Mouse (Mus musculus) v-Abl transformed pro-B cells (cell line): Measurements from ENCODE around the gene Trex1.

Experiments used
- in situ Hi-C, 2 experiments: fragments of 400-800 bp; cut with MboI; formaldehyde crosslinking; loops; one replicate each; pipeline ENCODE4 v1.15.1; 2025; ENCODE audit not compliant: unreplicated experiment in 2 of 2

Trex1 gene

DNA sequence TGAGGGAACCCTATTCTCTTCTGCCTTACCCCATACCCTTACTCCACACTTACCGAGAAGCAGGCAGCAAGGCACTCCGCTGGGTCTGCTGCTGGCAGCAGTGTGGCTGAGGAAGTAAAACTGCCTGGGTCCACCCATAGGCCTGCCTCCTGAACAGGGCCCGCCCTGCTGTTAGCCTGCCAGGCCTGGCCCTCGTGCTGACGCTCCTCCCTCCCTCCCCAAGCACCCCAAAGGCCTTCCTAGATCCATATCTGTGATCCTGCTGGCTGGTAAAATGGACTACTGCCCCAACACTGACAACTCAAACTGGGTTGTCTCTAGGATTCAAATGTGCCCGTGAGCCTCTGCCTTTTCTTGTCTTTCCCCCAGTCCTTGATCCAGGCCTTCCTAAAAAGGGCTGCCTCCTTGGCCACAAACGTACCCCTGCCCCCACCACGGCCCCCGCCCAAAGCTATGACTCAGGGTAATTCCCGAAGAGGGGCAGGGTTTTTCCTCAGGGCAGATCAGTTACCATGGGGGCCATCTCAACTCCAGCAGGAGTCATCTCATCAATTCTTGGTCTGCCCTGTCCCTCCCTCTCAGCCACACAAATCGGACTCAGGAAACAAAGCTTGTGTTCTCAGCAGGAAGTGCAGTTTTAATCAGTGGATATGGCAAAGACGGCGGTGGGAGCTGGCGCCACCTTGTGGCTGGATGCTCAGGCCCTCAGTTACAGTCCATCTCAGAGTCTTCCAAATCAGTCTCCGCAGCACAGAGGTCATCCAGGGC, at the start of gene Trex1:
Gene Trex1, minus strand, starts transcription at position 599 of the 768 bp plus-strand sequence.
- in situ Hi-C loops: no loop called here

DNA sequence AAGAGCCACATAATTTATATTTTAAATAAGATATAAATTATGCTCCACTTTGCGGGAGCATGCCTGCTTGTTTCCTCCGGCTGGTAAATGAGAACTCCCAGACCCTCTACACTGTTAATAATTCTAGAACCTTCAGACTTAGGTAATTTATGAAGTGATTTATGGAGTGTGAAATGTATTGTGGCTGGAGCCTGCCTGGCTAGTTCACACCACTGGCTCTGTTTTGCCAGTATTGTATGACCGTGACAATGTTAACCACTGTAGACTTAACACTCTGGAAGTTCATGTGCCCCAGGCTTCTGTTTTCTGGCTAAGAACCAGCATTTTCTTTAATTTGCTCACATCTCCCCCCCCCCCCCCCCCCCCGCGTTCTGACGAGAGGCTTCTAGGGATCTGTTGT, 47.8 kb upstream of the Trex1 start:
- in situ Hi-C loops: loop anchor here in 1 of 2 experiments (25.0 kb wide), 1 partner anchor 980 kb away; no protein-coding TSS in a partner anchor

DNA sequence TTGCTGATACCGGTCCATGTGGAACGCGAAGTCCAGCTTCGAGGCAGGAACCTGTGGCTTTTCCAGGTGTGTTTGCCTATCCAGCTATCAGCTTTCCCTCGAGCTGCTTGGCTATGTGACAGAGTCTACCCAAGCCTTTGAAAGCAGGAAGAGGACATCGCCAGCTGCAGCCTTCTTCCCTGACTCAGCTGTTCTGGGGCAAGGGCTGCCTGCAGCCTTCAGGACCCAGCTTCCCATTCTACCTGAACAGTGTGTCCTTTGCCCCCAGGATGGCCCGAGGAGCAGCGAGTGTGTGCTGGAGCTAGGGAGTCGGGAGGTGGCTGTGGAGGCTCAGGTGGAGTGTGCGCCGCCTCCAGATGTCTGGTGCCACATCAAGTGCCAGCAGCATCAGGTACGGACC, 46.1 kb upstream of the Trex1 start:
- in situ Hi-C loops: loop anchor here in 1 of 2 experiments (25.0 kb wide), 1 partner anchor 982 kb away; no protein-coding TSS in a partner anchor

- in situ Hi-C loops: loop anchor here in 1 of 2 experiments (25.0 kb wide), 1 partner anchor 982 kb away; no protein-coding TSS in a partner anchor
Observed at GRCm38 (mm10) chr9:109105011-109105410, 45.5 kb upstream of the Trex1 start.

- in situ Hi-C loops: loop anchor here in 1 of 2 experiments (25.0 kb wide), 1 partner anchor 983 kb away; no protein-coding TSS in a partner anchor
Observed at GRCm38 (mm10) chr9:109104083-109104482, 44.5 kb upstream of the Trex1 start.

- in situ Hi-C loops: loop anchor here in 1 of 2 experiments (25.0 kb wide), 1 partner anchor 984 kb away; no protein-coding TSS in a partner anchor
Observed at GRCm38 (mm10) chr9:109103250-109103649, 43.7 kb upstream of the Trex1 start.

DNA sequence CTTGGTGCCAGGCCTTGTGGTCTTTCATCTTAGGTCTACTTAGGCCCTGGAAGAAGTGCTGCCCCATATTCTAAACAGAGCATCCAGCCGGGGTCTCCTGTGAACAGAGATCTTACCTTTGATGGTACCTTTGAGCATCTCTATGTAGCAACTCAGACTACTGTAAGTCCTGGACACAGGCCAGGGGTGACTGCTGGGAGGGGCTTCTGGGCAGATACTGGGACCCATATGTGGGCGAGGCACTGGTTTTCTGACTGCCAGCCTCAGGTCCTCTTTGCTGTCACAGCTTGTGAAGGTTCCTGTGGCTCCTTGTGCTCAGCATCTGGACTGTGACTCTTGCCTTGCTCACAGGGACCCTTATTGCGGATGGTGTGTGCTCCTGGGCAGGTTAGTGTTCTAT, 43.0 kb upstream of the Trex1 start:
- in situ Hi-C loops: loop anchor here in 1 of 2 experiments (25.0 kb wide), 1 partner anchor 985 kb away; no protein-coding TSS in a partner anchor

DNA sequence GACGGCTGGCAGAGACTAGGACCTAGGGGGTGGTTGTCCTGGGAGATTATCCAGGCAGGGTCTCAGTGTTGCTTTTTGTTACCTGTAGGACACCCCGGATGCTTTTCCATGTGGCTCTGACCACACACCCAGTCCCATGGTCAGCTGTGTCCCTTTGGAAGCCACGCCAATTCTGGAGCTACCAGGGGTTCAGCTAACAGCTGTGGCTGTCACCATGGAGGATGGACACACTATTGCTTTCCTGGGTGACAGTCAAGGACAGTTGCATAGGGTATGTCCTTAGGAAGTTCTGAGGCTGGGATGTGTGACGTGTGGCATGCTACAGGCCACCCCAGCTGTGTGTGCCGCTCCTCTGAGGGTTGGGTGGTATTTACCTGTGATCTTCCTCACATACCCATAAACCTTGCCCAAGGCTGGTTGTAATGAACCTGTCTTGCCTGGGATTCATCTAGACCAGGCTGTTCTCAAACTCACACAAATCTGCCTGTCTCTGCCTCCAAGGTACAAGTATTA, 42.5 kb upstream of the Trex1 start:
- in situ Hi-C loops: loop anchor here in 1 of 2 experiments (25.0 kb wide), 1 partner anchor 985 kb away; no protein-coding TSS in a partner anchor

DNA sequence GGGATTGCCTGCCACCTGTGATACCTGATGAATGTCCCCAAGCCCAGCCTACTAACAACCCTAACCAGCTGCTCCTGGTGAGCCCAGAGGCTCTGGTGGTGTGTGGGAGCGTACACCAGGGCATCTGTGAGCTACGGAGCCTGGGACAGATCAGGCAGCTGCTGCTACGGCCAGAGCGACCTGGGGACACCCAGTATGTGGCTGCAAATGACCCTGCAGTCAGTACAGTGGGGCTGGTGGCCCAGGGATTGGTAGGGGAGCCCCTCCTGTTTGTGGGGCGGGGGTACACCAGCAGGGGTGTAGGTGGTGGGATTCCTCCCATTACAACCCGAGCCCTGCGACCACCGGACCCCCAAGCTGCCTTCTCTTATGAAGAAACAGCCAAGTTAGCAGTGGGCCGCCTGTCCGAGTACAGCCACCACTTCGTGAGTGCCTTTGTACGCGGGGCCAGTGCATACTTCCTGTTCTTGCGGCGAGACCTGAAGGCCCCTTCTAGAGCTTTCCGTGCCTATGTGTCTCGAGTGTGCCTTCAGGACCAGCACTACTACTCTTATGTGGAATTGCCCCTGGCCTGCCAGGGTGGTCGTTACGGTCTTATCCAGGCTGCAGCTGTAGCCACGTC, 40.9 kb upstream of the Trex1 start:
- in situ Hi-C loops: loop anchor here in 1 of 2 experiments (25.0 kb wide), 1 partner anchor 987 kb away; no protein-coding TSS in a partner anchor

DNA sequence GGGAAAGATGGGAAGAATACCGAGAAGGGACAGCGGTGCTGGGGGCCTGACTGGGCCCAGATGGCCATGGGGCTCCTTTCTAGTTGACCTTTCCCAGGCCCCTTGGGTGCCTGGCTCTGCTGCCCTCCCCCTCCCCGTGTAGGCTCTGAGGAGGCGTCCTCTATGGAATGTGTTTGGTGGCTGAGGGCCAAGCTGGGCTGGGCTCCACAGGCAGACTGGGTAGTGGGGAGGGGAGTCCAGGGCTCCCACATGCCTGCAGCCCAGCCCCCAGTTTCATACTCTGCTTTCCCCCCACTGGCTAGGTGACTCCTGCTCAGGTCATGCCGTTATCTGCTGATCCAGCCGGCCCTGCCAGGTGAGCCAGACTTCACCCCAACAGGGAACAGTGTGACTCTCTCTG, 39.4 kb upstream of the Trex1 start:
- in situ Hi-C loops: loop anchor here in 1 of 2 experiments (25.0 kb wide), 1 partner anchor 1562 kb away; the partner anchor contains the start of genes Cyb561d2, Nprl2, Tmem115 and Zmynd10

- in situ Hi-C loops: loop anchor here in 1 of 2 experiments (25.0 kb wide), 1 partner anchor 1561 kb away; the partner anchor contains the start of genes Cyb561d2, Nprl2, Tmem115 and Zmynd10
Observed at GRCm38 (mm10) chr9:109098366-109098765, 38.8 kb upstream of the Trex1 start.

DNA sequence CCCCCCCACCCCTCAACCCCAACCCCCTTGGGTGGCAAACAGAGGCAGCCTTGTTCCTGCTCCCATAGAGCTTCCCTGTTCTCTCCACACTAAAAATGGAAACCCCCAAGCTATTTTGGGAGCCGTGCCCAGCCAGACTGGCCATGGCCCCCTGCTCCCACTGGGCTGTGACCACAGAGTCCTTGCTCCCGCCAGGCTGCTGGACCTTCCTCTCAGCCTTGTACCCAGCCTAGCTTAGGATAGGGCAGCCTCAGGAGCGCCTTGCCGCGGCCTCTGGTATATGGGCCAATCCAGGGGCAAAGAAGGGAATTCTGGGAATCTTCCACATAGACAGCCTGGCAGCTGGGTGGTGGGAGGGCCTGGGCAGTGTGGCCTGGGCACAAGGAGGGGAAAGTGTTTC, 38.3 kb upstream of the Trex1 start:
- in situ Hi-C loops: loop anchor here in 1 of 2 experiments (25.0 kb wide), 1 partner anchor 1561 kb away; the partner anchor contains the start of genes Cyb561d2, Nprl2, Tmem115 and Zmynd10

- in situ Hi-C loops: loop anchor here in 1 of 2 experiments (25.0 kb wide), 1 partner anchor 1560 kb away; the partner anchor contains the start of genes Cyb561d2, Nprl2, Tmem115 and Zmynd10
Observed at GRCm38 (mm10) chr9:109097291-109097690, 37.8 kb upstream of the Trex1 start.

DNA sequence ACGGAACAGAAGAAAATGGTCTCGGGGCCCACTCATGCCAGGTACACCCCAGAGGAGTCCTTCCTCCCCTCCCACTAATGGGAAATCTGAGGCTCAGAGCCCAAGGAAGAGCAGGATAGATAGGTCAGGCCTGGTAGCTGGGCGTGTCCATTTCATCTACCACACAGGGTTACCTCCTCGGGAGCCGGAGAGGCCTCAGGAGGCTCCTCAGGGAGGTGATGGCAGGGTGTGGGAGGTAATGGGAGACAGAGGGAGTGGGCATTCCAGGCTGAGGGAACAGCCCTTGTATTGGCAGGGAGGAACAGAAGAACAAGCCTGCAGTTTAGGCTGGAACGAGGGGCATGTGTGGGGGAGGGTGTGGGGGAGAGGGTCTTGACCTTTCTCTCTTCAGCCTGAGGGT, 37.3 kb upstream of the Trex1 start:
- in situ Hi-C loops: loop anchor here in 1 of 2 experiments (25.0 kb wide), 1 partner anchor 1560 kb away; the partner anchor contains the start of genes Cyb561d2, Nprl2, Tmem115 and Zmynd10

- in situ Hi-C loops: loop anchor here in 1 of 2 experiments (25.0 kb wide), 1 partner anchor 1559 kb away; the partner anchor contains the start of genes Cyb561d2, Nprl2, Tmem115 and Zmynd10
Observed at GRCm38 (mm10) chr9:109096251-109096661, 36.7 kb upstream of the Trex1 start.

GRCm38 (mm10) chr9:109095137-109095982, 35.8 kb upstream of the Trex1 start, which contains the start of gene Plxnb1:
TSS of gene Plxnb1 (plus strand) at chr9:109095389.
- in situ Hi-C loops: loop anchor here in 1 of 2 experiments (25.0 kb wide), 1 partner anchor 1558 kb away; the partner anchor contains the start of genes Cyb561d2, Nprl2, Tmem115 and Zmynd10

GRCm38 (mm10) chr9:109094553-109095136, 35.1 kb upstream of the Trex1 start:
- in situ Hi-C loops: loop anchor here in 1 of 2 experiments (25.0 kb wide), 1 partner anchor 1557 kb away; the partner anchor contains the start of genes Cyb561d2, Nprl2, Tmem115 and Zmynd10

DNA sequence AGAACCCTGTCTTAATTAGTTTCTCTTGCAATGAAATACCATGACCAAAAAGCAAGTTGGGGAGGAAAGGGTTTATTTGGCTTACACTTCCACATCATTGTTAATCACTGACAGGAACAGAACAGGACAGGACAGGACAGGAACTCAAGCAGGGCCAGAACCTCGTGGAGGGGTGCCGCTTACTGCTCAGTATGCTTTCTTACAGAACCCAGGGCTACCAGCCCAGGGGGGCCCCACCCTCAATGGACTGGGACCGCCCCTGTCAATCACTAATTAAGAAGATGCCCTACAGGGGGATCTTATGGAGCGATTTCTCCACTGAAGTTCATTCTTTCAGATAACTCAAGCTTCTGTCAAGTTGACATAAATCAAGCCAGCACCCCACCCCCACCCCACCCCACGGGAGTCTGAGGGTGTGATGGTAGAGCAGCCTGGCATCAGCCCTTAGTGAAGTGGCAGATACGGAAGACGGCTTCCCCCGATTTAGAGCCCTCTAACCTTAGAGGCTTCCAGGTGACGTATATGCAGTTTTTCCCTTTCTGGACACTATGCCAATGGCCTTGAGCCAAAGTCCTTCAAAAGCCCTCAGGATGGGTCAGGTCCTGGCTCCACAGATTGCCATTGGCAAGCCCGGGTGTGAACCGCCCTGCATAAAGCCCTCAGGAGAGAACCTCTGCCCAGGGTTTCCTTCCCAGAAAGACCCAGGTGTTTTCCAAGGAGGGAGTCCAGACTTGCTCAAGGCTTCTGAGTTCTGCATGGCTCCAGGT, 34.4 kb upstream of the Trex1 start:
- in situ Hi-C loops: loop anchor here in 1 of 2 experiments (25.0 kb wide), 1 partner anchor 1557 kb away; the partner anchor contains the start of genes Cyb561d2, Nprl2, Tmem115 and Zmynd10
